Mouse (Mus musculus) granulocyte monocyte progenitor cell, adult 5-6 weeks (primary cell): ENCODE results near the gene Irf8. TPM values are rescaled to one million over a fixed set of nuclear protein-coding genes. Genes with fewer than 3 reads are reported as not detected.
A peak's percentile ranks its signal among the peaks of the same experiment; 100 is the strongest.

Experiments
- ATAC-seq: replicated peaks from 2 replicates; pipeline ENCODE4 v1.8.0; 2016; ENCODE audit warnings: mild to moderate bottlenecking, moderate TSS enrichment, inconsistent platforms; ENCODE audit not compliant: poor library complexity, severe bottlenecking
- total RNA-seq, 2 experiments: library from RNA; stranded (forward) in 1 of 2; stranded (reverse) in 1 of 2; fragments of 200-712, 200-1000 nt in 1 of 2; fragments of >200 nt in 1 of 2; fragmentation: Nextera tagmentation in 1 of 2; gene quantifications; 2 replicates each; pipeline ENCODE4 v1.2.3; 2014 to 2017

The Irf8 gene
- total RNA-seq, 2 experiments from 2014 or later = 196 to 213 TPM

DNA sequence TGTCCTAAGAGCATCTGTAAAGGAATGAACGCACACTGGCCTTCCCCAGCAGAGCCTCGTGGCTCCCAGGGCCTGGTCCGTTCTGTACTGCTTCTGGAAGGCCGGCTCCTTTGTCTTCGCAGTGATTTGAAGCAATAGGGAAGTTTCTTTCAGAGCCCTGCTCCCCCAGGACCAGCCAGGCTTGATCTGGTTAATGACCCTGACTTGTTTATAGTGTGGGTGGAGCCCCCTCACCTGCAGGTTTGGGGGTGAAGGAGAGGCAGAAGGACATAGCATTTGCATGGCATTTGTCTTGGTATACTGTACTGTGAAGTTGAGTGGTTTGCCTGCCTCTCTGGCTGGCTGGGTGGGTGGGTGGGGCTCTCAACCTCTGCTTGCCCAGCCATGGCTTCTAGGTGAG lies 8.3 kb downstream of the Irf8 start:
- no peak for ATAC-seq

DNA sequence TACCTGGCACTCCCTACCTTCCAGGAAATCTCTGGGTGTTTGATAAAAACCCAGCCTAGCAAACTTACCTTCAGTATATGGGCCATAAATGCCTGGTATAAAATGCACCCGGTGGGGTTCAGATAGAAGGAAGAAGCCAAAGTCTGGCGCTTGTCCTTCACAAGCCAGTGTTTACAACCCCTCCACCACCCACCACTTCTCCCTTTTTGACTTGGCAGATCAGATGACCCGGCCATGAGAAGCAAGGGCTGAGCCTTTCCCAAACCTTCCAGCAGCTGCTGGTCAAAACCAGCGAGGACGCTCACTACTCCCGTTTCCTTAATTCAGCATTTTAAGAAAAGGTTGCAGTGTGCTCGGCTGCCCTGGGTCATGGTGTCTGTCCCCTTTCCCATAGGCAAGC lies 9.1 kb downstream of the Irf8 start:
- no peak for ATAC-seq

DNA sequence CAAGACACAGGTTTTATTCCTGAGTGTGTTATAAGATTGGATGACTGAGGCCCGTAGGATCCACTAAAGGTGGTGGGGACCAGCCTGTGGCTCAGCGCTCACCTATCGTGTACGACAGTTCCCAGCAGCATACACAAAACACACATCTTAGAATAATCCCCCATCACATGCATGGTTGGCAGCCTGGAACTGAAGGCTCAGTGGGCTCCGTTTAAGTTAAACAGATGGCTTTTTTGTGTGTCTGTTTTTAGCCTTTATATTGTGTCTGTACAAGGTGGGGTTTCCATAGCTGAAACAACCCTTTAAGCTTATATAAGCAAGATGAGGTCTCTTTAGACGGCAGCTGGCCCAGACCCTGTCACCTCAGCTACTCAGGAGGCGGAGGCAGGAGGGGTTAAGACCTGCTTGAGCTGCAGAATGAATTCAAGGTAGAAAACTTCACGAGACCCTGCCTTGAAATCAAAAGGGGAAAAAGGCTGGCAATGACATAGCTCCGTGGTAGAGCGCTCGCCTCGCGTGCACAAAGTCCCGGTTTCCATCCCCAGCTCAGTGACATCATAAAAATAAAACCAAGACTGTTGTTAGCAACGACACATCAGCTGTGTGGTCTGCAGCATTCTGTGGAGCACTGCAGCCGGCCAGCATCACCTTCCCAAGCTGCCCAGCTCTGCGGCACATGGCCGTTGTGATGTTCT lies 10.0 kb downstream of the Irf8 start:
- ATAC-seq = no peak

DNA sequence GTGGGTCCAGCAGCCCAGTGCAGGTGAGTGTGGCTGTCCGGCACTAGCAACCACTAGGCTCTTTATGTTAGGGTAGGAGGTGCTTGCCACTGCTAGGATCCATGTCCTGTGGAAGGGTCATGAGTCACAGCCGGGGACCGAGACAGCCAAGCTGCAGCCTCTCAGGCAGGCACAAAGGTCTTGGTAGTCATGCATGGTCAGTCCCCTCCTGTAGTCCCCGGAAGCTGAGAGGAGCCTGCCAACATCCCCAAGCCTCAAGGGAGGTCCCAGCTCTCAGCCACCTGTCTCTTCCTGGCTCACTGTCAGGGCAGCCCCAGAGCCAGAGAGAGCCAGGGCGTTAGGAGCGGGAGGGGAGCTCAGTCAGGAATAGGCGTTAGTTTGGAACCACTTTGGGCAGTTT lies 11.1 kb downstream of the Irf8 start:
- ATAC-seq = no peak

DNA sequence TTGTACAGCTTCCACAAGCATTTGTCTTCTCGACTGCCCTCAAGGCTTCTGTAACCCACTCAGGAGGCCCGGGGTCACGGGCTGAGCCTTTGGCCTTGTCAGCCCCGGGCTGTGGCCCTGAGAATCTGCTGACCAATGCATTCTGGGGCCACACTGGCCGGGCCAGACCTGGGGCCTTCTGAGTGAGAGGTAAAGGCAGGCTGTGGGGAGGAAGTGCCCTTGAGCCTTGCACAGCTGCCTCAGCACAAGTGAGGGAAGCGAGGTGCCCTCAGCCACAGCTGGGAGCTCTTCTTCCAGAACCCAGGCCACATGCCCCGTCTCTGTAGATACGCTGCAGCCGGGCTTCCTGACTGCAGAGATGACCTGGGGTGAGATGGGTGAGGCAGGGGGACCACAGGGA lies 14.5 kb downstream of the Irf8 start:
- ATAC-seq = peak; percentile 20

DNA sequence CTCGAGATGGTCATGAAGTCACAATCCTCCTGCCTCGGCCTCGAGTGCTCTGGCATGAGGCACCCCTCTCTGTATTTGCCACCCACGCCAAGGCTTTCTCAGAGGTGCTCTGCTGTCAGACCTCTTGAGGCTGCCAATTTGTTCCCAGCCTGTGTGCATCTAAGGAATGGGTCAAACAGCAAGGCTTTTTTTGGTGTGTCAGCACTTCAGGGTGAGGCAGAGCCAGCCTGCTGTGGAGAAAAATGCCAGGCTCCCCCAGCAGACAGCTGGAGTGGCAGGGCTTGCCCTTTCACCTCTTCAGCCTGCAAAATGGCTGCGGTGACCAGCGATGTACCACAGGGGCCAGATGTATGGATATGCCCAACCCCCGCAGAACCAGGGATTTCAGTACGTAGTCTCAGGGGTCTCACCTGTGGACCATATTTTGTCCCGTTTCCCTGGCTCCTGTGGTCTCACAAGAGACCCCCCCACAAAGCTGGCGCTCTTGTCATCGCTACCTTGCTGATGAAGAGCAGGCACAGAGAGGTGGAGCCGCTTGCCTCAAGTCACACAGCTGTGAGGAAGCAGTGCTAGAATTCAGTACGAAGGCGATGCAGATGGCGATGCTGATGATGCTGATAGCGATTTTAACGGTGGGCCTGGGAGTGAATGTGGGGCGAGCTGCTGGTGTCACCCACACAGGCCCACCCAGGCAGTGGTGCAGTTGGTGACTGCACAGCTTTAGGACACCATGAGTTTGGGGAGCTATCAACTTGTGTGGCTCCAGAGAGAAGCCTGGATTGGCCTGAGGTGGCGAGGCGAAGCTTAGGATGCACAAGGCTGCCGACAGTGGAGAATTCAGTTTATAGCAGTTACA lies 15.3 kb downstream of the Irf8 start:
- ATAC-seq = no peak

DNA sequence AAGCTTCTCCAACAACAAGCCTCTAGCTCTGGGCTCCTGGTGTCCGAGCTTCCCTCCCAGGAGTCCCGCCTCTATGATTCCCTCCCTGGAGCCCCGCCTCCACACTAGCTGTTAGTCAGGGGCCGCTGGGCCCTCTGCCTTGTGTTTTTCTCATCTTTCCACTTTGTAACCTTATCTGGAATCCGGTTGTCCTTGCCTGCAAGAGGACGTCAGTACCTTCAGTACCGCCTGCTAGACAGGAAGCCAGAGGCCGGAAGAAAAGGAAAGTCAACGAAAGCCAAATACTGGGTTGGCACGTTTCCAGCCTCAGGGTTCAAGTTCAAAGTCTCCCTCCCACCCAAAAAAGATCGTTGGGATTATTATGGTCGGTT lies 15.9 kb downstream of the Irf8 start:
- ATAC-seq = peak; percentile 21; the same call in 1 of the 2 replicates

DNA sequence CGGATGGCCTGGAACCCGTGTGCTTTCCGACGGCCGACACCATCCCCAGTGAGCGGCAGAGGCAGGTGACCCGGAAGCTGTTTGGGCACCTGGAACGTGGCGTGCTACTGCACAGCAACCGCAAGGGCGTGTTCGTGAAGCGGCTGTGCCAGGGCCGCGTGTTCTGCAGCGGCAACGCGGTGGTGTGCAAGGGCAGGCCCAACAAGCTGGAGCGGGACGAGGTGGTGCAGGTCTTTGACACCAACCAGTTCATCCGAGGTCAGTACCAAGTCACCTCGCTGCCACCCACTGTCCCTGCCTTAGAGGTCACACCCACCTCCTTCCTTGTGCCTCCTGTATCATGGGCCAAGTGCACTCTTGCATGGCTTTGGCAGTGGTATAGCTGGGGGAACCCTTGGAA lies 17.3 kb downstream of the Irf8 start:
- ATAC-seq = no peak

DNA sequence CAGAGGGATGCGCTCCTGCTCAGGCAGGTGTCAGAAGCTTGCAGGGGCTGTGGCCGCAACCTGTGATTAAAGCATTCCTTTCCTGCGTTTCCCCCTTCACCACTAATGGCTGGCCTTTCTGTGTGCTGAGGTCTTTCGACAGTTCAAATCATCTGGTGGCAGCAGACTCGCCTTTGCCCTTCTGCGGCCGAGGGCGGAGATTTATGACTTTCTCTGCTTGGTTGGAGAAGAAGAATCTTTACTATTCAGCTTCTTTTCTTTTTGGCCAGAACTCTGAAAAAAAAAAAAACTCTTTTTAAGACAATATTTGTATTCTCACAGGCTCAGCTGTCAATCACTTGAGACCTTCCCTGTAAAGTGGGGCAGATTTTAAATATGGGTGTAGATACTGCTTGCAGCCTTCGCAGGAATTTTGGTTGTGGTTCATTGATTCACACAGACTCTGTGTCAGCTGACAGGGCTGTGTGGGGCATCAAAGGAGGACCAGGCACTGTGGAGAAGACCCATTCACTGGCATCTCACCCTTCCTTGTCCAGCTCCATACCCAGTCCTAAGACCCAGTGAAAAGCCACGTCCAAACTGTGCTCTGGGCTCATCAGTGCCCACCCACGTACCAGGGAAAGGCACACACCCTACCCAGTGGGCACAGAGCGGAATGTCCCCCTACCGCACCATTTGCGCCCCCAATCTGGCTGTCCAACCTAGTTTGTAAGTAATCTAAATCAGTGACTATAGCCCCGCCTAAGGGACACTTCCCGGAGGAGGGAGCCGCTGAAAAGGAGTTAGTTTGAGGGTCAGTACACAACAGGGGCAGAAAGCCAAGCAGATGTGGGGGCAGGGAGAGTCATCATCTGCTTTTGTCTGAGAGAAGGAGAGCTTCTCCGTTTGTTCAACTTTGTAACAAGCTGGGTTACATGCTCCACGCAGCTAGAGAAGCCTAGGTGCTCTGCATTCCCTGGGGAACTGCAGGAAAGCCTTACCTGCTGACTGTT lies 19.4 kb downstream of the Irf8 start:
- no peak for ATAC-seq

DNA sequence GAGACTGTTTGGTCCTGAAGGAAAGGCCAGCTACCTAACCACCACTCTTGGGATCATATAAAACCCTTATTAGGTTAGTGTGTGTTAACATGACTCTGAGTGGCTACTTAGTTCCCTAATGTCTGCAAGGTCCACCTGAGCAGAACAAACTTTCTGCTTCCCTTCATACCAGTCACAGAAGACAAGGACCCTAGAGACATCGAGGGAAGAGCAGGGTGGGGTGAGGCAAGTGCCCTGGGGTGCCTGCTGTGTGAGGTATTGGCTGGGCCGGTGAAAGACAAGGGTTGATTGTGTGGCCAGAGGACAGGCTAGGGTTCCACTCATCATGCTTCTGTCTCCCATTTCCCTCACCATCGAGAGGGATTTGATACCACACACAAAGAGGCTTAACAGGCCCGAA lies 21.8 kb downstream of the Irf8 start:
- no peak for ATAC-seq

DNA sequence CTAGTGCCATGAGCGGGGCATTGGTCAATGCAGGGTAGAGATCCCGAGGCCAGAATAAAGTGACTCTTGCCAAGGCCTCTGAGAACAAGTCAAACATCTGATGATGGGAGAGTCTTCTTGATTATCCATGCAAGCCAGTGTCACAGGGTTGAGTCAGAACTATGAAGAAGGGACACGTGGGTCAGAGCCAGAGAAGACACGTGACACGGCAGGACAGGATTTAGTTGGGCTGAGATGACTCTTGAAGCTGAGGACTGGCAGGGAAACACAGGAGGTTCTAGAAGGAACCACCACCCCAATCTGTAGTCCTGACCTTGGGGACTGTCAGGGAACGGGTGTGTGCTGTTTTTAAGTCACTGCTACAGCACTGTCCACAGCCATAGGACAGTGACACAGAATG lies 23.7 kb downstream of the Irf8 start:
- ATAC-seq = peak; percentile 20; the same call in 1 of the 2 replicates

DNA sequence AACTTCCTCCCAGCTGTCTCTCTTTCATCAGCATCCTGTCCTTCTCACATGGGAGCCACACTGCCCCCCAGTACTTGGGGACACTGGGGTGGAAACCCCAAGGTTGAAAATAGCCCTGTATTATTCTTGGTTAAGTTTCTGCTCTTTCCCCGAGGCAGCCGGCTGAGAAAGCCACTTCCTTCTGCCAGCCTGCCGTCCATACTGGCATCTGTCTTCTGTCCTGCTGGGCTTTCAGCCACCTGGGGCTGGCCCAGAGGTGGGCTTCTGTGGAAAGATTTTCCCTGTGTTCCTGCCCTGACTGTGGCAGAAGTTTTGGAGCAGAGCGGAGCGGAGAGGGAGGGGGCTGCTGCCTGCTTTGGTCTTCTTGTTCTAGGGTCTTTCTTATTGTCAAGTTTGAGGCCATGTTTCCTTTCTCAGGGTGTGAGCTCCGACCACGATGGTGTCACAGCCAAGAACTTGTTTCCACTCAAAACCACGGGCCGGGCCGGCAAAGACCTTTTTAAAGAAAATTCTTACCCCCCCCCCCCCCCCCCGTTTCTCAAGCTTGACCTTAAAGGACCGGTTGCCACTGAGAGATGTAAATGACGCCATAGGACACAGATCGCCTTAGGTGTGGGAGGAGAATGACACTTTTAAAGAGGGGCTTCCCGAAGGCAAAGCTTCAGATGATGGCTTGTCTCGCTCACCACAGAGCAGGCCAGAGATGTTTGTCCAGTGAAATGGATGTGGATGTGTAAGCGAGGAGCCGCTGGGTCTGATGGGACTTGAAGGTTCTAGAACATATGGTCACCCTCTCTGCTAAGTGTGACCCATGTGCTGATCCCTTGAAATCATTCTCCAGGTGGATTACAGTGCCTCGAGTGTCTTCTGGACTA lies 24.4 kb downstream of the Irf8 start:
- ATAC-seq = peak; percentile 17; the same call in 1 of the 2 replicates

DNA sequence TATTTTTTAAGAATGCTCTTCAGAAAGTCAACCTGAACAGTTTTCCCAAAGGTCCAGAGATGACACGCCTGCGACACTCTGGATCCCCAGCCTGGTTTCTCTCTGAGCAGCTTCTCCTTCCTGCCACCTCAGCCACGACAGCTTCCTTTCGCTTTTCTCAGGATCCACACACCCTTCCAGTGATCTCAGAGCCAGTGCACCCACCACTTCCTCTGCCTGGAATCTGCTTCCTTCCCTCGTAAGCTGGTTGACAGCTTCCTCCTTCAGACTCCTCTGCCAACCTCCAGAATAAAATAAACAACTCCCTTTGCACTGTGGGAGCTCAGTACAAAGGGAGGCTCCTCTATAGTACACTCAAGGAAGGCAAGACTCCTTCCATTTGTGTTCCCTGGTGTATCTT lies 27.1 kb downstream of the Irf8 start:
- peak; percentile 55 for ATAC-seq

DNA sequence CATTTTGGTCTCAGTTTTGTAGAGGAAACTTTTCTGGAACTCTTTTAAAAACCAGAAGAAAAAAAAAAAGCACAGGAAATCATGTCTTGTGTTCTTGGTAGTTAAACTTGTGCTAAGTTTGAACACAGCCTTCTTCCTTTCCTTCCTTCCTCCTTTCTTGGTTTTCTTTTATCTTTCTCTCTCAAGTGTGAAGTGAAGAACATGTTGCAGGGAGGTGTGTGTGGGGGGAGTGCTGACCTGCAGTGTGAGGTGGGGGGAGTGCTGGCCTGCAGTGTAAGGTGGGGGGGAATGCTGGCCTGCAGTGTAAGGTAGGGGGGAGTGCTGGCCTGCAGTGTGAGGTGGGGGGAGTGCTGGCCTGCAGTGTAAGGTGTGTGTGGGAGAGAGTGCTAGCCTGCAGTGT lies 28.5 kb downstream of the Irf8 start:
- no peak for ATAC-seq

DNA sequence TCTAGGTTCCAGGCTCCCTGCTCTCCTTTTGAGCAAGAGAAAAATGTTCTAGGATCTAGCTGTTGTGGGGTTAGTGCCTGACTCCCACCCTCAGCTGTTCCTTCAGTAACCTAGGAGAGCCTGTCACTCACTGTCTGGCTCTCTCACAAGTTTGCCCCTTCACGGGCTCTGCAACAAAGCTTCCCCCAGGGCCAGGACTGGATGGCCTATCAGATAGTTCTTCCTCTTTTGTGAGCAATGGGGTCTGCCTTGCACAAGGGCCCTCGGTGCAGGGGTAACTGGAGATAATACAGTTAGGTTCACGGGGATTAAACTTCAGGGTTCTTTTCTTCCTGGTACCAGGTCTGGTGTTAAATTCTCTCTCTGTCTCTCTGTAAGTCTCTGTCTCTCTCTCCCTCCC lies 30.5 kb downstream of the Irf8 start:
- peak; percentile 72 for ATAC-seq

DNA sequence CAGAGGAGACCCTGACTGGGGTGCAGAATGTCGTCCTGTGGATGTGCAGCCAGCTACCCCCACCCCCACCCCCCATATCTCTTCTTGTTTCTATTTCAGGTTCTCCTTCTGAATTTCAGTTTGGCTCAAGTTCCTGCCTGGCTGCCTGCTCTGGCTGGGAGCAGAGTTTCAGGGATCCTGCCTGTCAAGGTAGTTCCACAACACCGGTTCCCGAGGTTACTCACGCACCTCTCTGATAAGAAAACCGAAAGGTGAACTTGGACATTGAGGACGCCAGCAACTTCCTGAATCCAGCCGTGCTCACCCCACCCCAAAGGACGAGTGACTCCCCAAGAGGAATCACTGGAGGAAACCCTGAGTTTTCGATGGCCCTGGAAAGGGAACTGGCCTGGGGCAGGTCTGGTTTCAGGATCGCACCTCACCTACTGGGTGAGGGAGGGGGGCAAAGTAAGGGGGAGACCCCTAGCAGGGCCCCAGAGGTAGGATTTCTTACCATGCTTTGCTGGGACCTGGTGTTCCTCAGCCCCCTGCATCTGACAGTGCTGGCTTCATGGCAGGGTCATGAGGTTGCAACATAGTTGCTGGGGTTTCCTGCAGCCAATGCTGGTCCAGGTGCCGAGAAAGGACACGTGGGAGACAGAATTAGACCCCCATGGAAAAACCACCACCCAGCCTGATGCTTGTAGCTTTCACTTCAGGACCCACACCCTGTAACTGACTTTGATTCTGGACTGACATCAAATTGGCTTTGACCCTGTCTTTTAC lies 32.5 kb downstream of the Irf8 start:
- ATAC-seq = peak; percentile 38

DNA sequence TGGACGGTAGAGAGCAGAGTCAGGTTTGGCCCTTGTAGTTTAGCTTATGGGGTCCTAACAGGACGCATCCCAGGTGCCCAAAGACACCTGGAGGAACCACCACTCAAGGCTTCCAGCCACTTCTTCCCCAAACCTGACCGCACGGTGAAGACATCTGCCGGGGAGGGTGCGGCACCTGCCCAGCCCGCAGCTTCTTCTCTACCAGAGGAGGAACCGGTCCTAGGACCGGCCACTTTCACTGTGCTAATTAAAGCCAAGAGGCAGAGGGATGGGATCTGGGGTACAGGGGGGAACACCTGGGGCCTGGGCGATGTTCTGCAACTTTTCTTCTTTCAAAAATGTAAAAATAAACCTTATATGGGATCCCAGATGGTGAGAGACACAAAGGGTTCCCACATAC lies 41.0 kb downstream of the Irf8 start:
- peak; percentile 32 for ATAC-seq

DNA sequence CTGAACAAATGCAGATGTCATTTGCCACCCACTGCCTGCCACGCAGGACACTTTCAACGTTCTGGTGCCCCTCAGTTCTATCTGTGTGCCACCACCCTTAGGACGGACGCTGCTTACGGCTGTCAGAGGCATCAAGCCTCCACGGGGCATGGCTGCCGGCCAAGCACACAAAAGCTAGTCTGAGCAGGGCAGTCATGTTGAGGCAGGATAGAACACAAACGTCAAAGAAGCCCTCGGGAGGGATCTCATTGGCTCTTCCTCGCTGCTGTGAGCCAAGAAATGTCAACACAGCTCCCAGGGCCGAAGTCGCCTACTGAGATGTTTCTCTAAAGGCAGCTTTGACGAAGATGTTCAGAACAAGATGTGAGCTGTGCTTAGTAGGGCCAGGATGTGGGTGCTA lies 41.6 kb downstream of the Irf8 start:
- no peak for ATAC-seq

DNA sequence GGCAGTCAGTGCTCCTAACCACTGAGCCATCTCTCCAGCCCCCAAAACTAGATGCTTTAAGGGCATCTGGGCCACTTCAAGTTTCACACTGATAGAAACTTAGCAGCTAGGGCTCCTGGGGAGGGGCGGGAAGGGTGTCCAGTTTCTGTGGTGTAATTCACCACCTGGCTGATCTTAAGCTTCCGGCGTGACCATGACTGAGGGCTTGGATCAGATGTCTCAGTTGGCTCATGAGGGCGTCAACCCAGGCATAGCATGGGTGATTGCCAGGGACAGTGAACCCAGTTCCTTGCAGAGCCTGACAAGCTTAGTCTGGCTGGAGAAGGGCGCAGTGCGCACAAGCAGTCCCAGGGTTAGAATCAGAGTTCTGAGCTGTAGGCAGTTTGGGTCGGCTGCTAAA lies 42.9 kb downstream of the Irf8 start:
- ATAC-seq = no peak
